Mouse (Mus musculus) ES-CJ7 (cell line): Measurements from ENCODE around the gene Zfp358.

Experiments used
- DNase-seq: peaks from one replicate; pipeline ENCODE4 v3.0.0; 2011; ENCODE audit warnings: low read depth, low spot score

The Zfp358 gene

DNA sequence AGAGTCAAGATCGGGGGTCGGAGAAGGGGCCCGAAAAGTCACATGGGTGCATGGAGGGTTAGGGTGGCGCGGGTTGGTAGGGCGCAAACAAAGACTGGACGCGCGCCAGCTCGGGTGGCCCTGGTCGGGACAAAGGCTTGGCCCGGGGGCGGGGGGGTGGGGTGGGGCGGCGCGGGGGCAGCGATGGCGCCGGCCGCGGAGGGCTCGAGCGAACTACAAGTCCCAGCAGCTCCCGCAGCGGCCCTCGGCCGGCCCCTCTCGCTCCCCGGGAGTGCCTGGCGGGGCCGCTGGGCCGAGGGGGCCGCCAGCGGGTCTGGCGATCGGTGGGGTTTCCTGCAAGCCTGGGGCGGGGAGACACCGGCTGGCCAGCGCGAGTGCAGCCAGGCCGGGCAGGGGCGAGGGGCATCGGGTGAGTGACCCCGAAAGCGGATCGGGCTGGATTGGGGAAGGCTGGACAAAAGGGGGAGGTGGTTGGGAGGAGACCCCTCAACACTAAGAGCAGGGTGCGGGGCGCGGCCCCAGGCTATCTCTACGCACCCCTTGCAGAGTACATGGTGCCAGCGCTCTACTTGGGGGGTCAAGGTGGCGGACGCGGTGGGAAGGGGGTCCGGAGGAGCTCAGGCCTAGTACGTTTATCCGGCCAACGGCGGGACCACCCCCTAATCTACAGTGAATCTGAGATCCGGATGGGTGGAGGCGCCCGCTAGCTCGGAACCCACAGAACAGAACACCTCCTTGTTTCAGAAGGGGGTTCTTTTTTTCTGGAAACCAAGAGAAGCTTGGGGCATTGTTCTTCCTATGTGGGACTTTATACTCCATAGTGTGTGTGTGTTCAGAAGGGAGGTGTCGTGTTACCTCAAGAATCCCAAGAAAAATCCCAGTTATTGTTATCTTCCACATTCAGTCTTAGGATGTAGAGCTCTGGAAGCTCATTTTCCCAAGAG is at the start of gene Zfp358:
Gene Zfp358, plus strand, starts transcription at position 238 of the 944 bp plus-strand sequence.
- DNase-seq = no peak

DNA sequence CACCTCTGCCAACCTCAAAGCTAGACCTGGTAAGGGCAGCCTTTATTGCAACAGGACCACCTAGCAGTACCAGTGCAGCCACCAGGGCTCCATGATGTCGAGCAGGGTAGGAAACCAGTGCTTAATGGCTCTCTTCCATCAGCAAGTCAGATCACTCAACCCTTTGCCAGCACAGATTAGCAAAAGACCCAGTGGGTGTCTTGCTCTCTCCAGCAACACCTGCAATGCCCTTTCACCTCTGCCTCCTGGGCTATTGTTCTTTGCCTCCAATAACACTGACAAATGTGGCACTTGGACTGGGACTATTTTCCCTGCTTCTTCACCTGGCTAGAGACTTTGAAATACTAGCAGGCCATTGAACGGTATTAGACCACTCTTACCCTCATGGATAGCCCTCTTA is 43.7 kb upstream of the Zfp358 start:
- no peak for DNase-seq

DNA sequence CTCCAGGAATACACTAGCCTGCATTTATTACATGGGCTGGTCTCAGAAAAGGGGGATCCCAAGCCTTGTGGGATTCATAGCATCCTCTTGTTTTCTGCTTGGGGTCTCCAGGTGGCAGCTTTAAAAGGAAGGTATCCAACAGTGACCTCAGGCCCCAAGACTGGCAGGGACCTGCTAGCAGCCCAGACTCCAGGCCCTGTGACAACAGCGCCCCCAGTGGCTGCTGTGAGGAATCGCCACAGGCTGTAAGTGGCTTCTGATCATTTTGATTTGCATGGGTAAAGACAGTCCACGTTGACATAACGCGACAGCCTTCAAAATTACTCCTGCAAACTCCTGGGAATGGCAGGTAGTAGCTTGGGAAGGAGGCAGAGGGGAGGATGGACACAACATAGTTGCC is 42.3 kb upstream of the Zfp358 start:
- DNase-seq = peak; percentile 70

DNA sequence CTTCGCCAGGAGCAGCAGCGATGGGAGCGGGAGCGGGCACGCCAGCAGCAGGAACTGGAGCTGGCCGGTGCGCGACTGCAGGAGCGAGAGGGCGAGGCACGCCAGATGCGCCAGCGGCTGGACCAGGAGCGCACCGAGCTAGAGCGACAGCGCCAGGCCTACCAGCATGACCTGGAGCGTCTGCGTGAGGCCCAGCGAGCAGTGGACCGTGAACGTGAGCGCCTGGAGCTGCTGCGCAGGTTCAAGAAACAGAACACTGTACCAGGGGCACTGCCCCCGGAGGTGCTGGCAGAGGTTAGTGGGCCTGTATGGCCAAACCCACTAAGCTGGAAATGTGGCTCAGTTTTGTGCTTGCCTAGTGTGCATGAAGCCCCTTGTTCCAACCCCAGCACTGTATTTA is 40.9 kb upstream of the Zfp358 start:
- DNase-seq = no peak

DNA sequence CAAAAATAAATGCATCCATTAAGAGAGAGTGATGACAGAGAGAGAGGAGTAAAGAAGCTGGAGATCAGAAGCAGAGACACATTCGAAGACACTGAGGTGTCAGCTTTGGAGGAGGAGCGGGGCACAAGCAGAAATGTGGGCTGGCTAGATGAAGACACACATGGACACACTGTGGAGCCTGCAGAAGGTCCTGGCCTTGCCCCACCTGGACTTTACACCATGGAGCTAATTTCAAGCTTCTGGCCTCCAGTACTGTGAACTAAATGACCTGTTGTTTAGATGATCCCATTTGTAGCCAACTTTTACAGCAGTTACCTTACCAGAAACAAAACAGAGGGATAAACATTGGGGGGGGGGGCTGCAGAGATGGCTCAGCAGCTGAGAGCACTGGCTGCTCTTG is 29.7 kb upstream of the Zfp358 start:
- no peak for DNase-seq

DNA sequence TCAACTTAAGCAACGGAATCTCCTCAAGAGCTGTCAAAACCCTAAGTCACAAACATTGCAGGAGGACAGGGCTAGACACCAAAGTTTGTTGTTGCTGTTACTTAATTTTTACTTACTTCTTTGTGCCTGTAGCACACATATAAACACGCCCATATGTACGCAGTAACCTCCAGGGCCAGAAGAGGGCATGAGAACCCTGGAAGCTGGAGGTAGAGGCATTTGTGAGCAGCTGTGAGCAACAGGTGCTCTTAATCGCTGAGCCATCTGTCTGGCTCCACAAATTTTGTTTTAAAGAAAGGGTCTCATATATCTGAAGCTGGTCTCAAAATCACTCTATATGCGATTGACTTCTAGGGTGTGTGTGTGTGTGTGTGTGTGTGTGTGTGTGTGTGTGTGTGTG is 28.6 kb upstream of the Zfp358 start:
- DNase-seq = peak; percentile 81

DNA sequence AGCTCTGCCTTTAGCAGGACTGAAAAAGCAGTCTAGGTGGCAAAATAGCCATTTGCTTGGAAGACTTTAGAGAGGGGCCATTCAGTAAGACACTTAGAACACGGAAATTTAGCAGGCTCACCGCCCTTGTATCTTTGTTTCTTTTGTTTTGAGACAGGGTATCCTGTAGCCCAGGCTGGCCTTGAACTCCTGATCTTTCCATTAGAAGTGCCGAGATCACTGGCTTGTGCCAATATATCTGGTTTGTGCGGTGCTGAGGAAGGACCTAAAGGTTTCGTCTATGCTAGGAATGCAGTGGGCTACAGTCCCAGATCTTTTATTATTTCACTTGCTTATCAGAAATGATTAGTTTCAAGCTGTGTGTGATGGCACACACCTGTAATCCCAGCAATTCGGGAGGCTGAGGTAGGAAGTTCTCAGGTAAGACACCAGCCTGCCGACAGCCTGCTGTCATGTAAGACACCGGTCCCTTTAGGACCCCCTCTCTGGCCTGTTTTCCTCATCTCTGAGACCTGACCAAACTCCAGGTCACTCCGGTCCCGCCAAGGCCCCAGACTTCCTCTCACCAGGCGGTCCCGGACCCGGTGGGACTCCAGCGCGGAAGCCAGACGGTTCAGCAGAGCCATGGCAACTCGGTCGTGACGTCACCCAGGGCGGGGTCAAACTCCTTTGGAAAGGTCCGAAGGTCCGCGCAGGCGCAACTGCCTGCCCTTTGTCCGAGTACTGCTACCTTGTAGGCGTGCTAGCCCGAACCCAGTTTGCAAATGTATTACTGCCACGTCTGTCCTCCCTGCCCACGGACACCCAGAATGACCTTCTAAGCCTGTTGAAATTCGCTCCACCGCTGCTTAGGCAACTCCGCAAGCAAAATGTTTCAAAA is 25.7 kb upstream of the Zfp358 start, which contains the start of gene Pex11g:
Gene Pex11g, minus strand, starts transcription at position 675 of the 880 bp plus-strand sequence.
- peak; percentile 98 for DNase-seq

DNA sequence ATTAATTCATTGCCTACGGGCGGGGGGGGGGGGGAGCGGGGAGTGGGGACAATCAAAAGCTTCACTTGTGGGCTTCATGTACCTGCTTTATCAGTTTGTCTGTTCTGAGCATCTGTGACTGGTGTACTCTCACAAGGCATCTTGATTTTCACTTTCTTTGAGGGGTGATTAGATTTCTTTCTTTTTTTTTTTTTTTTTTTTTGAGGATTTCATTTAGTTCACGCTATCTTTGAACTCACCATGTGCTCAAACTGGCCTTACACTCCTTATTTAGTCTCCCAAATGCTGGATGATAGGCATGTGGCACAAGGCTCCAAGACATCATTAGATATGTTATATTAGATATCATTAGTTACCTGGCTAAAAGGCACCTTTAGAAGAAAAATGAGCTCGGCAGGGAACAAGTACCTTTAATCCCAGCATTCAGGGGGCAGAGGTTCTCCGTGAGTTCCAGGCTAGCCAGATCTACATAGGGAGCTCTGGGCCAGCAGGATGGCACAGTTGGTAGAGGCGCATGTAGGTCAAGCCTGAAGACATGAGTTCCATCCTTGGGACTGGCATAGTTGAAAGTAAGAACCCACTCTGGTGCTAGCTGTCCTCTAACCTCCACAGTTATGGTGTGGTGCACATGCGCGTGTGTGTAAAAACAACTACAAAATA is 24.9 kb upstream of the Zfp358 start:
- DNase-seq = no peak

DNA sequence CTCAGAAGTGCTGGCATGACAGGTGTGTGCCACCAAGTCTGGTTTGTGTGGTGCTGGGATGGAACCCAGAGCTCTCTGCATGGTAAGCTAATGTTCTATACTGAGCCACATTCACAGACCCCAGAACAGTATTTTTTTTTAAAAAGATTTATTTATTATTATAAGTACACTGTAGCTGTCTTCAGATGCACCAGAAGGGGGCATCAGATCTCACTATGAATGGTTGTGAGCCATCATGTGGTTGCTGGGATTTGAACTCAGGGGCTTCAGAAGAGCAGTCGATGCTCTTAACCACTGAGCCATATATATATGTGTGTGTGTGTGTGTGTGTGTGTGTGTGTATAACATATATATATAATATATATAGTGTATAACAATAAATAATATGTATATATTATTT is 24.1 kb upstream of the Zfp358 start:
- no peak for DNase-seq

DNA sequence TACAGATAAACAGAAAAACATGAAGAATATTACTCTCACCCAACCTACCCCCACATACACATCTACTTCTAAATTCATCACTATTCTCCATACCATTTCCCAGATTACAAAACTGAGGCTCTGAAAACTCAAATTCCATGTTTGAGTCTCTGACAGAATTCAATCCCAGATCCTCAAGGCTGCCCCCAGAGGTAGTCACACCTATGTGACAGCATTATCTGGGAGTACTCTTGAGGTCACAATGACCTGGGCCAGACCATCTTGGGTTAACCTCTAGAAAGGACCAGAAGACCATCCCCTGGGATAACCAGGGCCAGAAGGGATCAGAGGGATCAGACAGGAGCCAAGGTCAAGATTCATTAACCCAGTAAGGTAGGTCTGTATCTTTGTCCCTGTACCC is 22.4 kb upstream of the Zfp358 start, which contains the start of gene Tex45:
Gene Tex45, plus strand, starts transcription at position 301 of the 400 bp plus-strand sequence.
- DNase-seq = no peak

DNA sequence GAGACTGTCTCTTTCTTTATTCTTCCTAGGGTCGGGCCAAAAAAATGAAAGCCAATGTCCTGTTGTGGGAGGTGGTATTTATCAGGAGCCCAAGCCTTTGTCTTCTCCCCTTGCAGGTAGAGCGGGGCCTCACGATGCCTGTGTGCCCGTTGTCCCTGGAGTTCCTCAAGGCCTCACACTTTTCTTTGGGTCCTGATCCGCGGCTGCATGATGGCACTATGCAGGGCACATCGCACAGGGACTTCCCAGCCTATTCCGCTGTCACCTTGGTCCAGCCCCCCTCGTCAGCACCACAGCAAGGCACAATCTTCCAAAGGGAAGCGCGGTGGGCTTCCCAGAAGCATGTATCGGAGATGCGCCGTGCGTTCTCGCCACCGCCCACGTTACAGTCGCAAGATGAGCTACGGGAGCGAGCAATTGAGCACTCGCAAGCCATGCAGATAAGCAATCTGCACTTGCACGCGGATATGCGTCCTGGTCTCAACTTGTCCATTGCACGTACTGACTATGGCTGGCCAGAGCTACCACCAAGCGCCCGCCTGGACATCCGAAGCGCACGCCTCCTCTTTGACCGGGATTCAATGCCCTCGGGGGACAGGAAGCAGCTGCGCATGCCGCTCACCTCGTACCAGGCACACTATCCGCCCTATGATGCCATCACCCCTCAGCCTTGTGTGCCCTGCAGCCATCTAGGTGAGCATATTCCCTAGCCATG is 17.1 kb upstream of the Zfp358 start:
- DNase-seq = no peak

DNA sequence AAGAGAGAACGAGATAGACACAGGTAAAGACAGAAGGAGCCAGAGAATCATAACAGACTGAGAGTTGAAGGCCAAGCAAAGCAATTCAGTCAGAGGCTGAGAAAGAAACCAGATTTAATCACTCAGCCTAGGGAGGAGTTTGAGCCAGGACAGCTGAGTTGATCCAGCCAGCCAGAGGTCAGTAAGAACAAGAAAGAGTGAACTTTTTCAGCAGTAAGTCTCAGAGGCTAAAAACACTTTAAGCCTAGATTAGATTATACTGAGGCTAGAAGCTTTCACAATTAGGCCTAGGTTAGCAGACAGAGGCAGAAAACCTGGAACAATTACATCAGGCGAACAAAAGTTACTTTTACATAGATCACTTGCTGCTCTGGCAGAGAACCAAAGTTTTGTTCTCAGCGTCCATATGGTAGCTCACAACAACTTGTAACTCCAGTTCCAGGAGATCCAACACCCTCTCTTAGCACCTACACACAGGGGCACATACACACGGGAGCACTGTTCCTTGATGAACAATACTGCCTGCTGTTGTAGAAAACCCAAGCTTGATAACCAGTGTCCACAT is 12.6 kb upstream of the Zfp358 start:
- no peak for DNase-seq

DNA sequence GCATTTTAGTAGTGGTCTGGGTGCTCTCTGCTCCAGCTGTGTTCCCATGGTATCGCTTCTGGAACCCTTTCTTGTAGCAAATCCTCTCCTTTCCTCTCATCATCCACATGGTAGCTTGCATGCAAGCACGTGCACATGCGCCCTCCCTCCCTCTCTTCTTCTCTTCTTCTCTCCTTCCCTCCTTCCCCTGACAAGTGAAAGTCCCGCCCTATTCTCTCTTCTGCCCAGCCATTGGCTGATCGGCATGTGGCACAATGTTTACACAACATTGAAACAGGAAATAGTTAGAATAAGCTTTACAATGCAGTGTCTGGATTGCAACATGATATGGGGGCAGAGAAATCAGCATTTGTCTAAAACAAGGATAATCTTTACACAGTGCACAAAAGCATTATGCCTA is 11.3 kb upstream of the Zfp358 start:
- DNase-seq = no peak

DNA sequence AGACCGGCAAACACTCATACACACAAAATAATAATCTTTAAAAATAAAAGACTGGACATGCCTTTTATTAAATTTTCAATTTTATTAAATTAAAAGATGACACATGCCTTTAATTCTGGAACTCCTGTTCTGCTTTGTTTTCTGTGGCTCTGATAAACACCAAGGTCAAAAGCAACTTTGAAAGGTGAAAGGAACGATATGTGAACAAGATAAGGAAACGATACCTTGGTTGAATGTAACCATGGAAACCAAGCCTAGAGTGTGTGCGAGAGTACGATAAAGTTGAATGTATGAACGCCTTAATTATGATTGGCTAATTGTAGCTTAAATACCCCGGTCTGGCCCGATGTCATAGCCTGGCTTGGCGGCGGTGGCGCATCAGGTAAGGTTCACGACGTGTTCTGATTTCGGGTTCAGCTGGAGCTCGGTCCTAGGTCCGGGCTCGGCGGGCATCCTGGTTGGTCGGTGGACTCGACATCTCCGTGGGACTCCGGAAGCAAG is 10.6 kb upstream of the Zfp358 start:
- DNase-seq = no peak

DNA sequence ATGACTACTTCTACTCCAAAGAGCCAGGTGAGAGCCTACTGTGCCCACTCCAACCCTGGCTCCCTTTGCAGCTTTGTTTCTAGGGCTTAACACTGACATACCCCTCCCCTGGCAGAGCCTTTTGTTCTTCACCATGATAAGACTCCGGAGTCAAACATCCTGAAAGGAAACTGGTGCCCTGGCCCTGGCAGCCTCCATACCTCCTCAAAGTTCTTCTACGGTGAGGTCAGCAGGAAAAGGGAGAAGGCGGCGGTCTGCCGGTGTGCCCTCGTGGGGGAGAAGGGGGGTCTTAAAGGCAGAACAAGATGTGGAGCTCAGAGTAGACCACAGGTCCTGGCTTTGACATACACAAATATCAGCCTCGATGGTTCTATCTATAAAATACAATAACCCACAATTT is 9.4 kb upstream of the Zfp358 start:
- no peak for DNase-seq

DNA sequence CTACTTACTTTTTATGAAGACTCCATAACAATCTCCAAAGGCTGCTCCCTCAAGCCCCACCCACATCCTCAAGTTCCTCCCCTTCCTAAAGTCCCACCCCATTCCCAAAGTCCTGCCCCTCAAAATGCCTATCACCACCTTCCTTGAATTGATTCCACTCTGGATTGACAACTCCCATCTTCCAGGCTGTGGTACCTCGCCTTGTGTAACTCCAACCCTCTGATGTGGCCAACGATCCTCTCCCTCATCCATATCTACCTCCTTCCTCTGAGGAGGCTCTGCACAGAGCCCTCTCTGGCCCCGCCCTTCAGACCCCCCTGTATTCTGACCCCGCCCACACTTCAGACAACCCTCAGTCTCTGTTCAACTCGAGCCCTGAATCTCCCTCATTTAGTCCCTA is 7.7 kb upstream of the Zfp358 start:
- DNase-seq = peak; percentile 66

DNA sequence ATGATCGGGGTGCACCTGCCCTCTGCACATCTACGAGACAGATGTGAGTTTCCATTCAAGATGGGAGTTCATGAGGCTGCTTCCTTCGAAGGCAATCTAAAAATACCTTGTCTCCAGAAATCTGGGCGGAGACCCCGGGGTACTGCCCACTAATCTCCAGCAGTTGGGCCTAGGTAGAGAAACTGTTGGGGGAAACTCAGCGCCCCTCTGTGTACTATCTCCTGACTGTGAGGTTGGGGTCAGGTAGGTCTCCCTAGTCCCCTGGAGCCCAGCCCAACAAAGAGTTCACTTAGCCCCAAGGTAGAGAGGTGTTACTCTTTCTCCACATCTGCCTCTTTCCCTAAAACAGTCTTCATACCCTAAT is 889 bp downstream of the Zfp358 start:
- no peak for DNase-seq

DNA sequence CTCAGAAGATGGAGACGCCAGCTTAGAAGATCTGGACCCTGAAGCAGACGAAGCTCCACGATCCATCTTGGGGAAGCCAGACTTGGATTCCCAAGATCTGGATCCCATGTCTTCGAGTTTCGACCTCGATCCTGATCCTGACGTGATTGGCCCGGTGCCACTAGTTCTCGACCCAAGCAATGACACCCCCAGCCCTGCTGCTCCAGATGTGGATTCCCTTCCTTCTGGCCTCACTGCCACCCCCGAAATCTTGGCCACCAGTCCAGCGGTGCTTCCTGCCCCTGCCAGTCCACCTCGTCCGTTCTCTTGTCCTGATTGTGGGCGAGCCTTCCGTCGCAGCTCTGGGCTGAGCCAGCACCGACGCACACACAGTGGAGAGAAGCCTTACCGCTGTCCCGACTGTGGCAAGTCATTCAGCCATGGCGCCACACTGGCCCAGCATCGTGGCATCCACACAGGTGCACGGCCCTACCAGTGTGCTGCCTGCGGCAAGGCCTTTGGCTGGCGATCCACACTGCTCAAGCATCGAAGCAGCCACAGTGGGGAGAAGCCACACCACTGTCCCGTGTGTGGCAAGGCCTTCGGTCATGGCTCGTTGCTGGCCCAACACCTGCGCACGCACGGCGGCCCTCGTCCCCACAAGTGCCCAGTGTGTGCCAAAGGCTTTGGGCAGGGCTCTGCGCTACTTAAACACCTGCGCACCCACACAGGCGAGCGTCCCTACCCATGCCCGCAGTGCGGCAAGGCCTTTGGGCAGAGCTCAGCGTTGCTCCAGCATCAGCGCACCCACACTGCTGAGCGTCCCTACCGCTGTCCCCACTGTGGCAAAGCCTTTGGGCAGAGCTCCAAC is 2.9 kb downstream of the Zfp358 start:
- no peak for DNase-seq

DNA sequence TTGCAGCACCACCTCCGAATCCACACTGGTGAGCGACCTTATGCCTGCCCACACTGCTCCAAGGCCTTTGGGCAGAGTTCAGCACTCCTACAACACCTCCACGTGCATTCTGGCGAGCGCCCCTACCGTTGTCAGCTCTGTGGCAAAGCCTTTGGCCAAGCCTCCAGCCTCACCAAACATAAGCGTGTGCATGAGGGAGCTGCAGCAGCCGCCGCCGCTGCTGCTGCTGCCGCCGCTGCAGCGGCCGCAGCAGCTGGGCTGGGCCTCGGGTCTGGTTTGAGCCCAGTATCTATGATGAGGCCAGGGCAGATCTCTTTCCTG is 3.5 kb downstream of the Zfp358 start:
- peak; percentile 61 for DNase-seq

DNA sequence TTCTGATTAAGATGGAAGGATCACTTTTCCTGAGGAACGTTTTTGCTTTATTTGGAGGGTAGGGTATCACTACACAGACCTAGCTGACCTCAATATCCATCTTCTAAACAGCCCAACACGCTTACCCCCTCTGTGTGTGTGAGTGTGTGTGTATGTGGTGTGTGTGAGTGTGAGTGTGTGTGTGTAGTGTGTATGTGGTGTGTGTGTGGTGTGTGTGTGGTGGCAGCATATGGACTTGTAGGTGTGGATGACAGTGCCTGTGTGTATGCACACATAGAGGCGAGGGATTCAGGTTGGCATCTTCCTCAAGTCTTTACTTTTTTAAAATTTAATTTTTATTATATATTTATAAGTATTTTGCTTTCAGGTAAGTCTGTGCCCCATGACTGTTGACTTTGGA is 5.6 kb downstream of the Zfp358 start:
- no peak for DNase-seq
